Mouse (Mus musculus): ENCODE data around the gene Nfat5. TPM values are rescaled to one million over a fixed set of nuclear protein-coding genes. Genes with fewer than 3 reads are reported as not detected.

The Nfat5 gene
- polyA plus RNA-seq, 1 experiment from 2014 or later: 21.7 TPM

DNA sequence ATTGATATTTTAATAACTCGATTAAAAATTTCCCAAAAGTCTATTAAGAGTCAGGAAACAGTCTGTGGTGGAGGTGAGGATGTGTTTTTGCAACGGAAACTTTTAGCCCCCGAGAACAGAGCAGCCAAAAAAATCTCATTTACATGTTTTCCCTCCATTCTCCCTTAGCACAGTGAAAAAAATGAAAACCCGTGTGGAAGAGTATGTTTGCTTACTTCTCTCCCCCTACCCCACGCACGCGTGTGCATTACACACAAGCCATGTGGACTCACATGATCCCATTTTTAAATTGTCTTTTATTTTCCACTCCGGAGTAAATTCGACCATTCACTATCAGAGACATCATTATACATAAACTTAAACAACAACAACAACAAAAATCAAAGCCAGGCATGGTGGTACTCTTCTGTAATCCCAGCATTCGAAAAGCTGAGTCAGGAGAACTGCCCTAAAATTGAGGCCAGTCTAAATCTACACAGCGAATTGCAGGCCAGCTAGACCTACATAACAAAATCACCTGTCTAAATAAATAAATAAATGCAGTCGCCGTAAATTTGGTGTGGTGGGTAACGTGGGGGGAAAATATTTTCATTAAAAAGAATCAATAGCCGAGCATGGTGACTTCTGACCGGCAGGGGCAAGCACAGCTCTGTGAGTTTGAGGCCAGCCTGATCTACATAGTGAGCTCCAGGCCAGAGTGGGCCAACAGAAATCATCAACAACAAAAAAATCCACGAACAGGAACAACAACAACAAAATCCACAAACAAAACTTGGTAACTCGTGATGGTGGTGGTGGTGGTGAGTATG lies 947 bp upstream of the Nfat5 start:
- Histone ChIP-seq H3K4me1 (replicated peaks) (peaks cover 19% of the 10 kb centered on the region), H3K9me3 (no peaks in the 10 kb centered on the region), H3K4me2 (peak overlapping the region; percentile 76), H3K27ac (peak overlapping the region; percentile 98), H3K27me3 (no peaks in the 10 kb centered on the region), H3K36me3 (no peaks in the 10 kb centered on the region), H3K9ac (replicated peaks) (peak overlapping the region; percentile 62), H3K4me3 (replicated peaks) (peak overlapping the region; percentile 94)
- WGBS: 53% methylated on average over 18 of the region's 18 CpGs
- peak; percentile 43; the same call in 1 of the 2 replicates for ATAC-seq (ENCODE audit: insufficient number of reproducible peaks, insufficient read depth, low FRiP score, low TSS enrichment, low read depth)

DNA sequence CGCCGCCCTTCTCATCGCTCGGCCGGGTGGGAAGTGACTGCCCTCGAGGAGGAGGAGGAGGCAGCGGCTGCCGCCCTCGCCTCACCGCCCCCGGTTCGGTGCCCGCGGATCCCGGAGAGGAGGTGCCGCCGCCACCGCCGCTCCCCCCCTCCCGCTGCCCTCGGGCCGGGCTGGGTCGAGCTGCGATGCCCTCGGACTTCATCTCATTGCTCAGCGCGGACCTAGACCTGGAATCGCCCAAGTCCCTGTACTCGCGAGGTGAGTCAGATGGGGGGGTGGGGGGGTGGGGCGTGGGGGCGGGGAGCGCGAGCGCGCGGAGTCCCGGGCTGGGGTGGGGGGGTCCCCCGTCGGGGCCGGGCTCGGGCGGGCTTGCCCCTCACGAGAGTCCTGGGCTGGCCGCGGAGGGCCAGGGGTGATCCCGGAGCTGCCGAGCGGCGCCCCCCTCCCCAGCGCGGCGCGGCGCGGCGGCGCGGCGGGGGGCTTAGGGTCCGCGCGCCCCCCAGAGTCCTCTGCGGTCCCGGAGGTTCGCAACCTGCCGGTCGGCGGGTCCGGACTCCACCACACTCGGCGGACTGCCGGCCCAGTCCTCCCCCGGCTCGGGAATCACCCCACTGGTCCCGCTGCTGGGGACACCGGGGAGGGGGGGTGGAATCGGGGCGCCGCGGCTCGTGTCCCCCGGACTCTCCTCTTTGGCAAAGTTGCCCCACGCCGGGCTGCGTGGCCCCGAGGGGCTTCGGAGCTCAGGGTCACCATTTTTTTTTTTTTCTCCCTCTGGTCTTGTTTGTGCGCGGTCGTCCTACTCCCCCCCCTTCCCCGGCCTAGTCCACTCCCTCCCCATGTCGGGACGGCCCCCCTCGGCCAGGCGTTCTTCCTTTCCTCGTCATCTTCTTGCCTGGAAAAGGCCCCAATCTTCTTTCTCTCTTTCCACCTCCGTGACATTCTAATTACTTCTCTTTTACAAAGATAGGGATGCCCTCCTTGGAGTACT lies 665 bp downstream of the Nfat5 start:
- WGBS: under 1% methylated on average over 71 of the region's 98 CpGs
- peak; percentile 57 for ATAC-seq (ENCODE audit: insufficient number of reproducible peaks, insufficient read depth, low FRiP score, low TSS enrichment, low read depth)

DNA sequence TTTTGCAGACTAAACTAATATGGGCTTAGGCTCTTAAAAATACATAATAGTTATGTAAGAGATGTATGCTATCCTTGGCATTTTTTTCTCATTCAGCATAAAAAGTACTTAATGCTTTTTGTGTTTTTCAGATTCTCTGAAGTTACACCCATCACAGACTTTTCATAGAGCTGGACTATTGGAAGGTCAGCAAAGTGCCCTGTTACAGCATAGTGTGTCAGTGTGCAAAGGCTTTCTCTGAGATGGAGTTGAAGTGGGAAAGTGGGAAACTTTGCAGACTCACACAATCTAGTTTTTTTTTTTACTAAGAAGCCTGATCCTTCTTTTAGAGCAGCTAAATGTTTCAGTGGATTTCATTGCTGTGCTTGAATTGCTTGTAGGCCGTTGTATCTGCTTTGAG lies 2.2 kb downstream of the Nfat5 start:
- H3K4me3 ChIP-seq (replicated peaks): no peak overlapping the region; the same call in 1 of the 2 replicates

More for the DNA sequence above, 665 bp downstream of the Nfat5 start:
- H3K4me3 ChIP-seq (replicated peaks): peak overlapping the region; percentile 94
- H3K4me1 ChIP-seq (replicated peaks): peaks cover 19% of the 10 kb centered on the region
- H3K9ac ChIP-seq (replicated peaks): peak overlapping the region; percentile 95
- peaks cover under 1% of the 10 kb centered on the region; the same call in 1 of the 2 replicates for H3K36me3 ChIP-seq
- H3K27me3 ChIP-seq: no peaks in the 10 kb centered on the region
- H3K4me2 ChIP-seq: peak overlapping the region; percentile 76
- no peaks in the 10 kb centered on the region for H3K9me3 ChIP-seq
- H3K27ac ChIP-seq: peak overlapping the region; percentile 98

DNA sequence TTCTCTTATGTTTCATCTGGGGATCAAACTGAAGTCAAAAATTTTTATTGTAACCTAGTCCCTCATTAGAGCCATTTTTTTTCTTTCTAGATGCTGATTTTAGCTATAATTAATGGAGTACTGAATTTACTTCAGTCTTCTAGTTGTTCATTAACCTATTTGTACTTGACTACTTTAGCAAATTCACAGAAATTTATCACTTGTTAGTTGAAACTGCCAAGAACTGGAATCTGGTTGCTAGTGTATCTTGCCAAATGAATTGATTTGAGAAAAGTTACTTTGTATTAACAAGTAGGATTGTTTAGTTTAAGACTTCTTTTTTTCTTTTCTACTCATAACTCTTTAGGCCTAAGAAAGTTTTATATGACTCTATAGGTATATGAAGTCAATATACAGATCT lies 18.6 kb downstream of the Nfat5 start:
- no peaks in the 10 kb centered on the region for H3K4me1 ChIP-seq (replicated peaks)
- no peak for ATAC-seq (ENCODE audit: insufficient number of reproducible peaks, insufficient read depth, low FRiP score, low TSS enrichment, low read depth)

More for the DNA sequence above, 2.2 kb downstream of the Nfat5 start:
- Histone ChIP-seq H3K27me3 (no peaks in the 10 kb centered on the region), H3K9ac (replicated peaks) (no peak overlapping the region), H3K4me1 (replicated peaks) (peaks cover 19% of the 10 kb centered on the region), H3K36me3 (peaks cover 12% of the 10 kb centered on the region; the same call in 1 of the 2 replicates), H3K4me2 (peak overlapping the region; percentile 76), H3K27ac (no peak overlapping the region), H3K9me3 (no peaks in the 10 kb centered on the region)
- no peak for ATAC-seq (ENCODE audit: insufficient number of reproducible peaks, insufficient read depth, low FRiP score, low TSS enrichment, low read depth)
- WGBS: 83% methylated on average over 1 of the region's 1 CpGs

DNA sequence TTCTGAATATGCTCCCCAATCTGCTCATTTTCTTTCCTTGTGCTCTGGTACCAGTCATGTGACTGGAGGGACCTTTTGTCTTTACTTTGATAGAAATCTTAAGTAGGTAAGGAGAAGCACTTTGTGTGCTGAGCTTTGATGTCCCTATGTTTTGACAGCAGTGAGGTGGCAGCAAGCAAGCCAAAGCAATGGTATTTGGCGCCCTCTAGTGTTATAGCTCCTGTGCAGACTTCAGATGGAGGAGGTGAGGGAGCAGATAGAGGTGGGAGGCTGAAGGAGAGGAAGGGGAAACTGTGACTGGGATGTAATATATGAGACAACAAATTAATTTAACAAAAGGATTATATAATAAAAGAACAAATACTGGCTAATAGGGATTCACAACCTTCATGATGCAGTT lies 30.9 kb downstream of the Nfat5 start:
- Histone ChIP-seq H3K9ac (replicated peaks) (no peak overlapping the region), H3K4me3 (replicated peaks) (no peak overlapping the region), H3K36me3 (0 out of 2 replicates have a peak, but pooled peaks cover 2% of the 10 kb centered on the region), H3K9me3 (no peaks in the 10 kb centered on the region), H3K27ac (no peak overlapping the region), H3K27me3 (no peaks in the 10 kb centered on the region), H3K4me2 (no peak overlapping the region), H3K4me1 (replicated peaks) (no peaks in the 10 kb centered on the region)
- 0% methylated on average over 1 of the region's 1 CpGs for WGBS
- no peak for ATAC-seq (ENCODE audit: insufficient number of reproducible peaks, insufficient read depth, low FRiP score, low TSS enrichment, low read depth)

More for the DNA sequence above, 18.6 kb downstream of the Nfat5 start:
- Histone ChIP-seq H3K9me3 (no peaks in the 10 kb centered on the region), H3K36me3 (no peaks in the 10 kb centered on the region; the same call in 1 of the 2 replicates), H3K27me3 (no peaks in the 10 kb centered on the region), H3K9ac (replicated peaks) (no peak overlapping the region), H3K27ac (no peak overlapping the region), H3K4me3 (replicated peaks) (no peak overlapping the region), H3K4me2 (no peak overlapping the region)

DNA sequence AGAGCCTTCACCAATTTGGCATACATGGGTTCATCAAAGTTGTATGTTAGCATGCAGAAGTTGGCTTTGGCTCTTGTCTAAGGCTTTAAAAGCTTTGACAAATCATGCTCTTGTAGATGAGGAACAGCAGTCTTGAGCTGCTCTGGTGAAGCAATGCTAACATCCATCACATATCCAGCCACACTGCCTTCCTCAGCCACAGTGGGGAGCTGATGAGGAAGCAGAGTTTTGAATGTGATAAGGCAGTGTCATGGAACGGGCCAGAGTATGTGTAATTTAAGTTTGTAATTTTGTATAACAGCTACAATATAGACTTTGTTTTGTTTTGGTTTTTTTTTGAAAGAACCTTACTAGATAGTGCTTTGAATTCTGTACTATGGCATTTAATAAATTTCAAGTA lies 36.3 kb downstream of the Nfat5 start:
- no peaks in the 10 kb centered on the region for H3K4me1 ChIP-seq (replicated peaks)
- ATAC-seq (ENCODE audit: insufficient number of reproducible peaks, insufficient read depth, low FRiP score, low TSS enrichment, low read depth): no peak
- H3K27ac ChIP-seq: no peak overlapping the region

DNA sequence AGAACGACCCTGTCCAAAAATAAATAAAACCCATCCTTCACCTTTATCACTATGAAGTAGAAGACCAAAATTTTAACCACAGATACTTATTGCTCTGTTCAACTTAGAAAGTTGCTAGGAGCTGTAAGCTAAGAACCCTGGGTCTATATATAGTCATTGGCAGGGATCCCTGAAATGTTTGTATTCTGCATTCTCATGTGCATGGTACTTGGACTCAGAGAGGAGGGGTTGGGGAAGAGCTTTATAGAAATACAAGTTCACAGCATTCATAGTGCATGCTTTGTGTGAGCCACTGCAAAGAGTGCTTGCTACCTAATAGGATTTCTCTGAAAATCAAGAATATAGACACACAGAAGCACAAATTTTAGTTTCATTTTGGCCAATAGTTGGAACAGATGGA lies 43.2 kb downstream of the Nfat5 start:
- Histone ChIP-seq H3K27me3 (no peaks in the 10 kb centered on the region), H3K9ac (replicated peaks) (no peak overlapping the region), H3K4me2 (no peak overlapping the region), H3K36me3 (peaks cover 14% of the 10 kb centered on the region), H3K4me3 (replicated peaks) (no peak overlapping the region), H3K27ac (no peak overlapping the region), H3K4me1 (replicated peaks) (no peaks in the 10 kb centered on the region), H3K9me3 (no peaks in the 10 kb centered on the region)
- 92% methylated on average over 1 of the region's 1 CpGs for WGBS
- ATAC-seq (ENCODE audit: insufficient number of reproducible peaks, insufficient read depth, low FRiP score, low TSS enrichment, low read depth): no peak

More for the DNA sequence above, 36.3 kb downstream of the Nfat5 start:
- Histone ChIP-seq H3K36me3 (no peaks in the 10 kb centered on the region), H3K4me3 (replicated peaks) (no peak overlapping the region), H3K27me3 (no peaks in the 10 kb centered on the region), H3K9ac (replicated peaks) (no peak overlapping the region), H3K9me3 (no peaks in the 10 kb centered on the region), H3K4me2 (no peak overlapping the region)
- 88% methylated on average over 1 of the region's 1 CpGs for WGBS

DNA sequence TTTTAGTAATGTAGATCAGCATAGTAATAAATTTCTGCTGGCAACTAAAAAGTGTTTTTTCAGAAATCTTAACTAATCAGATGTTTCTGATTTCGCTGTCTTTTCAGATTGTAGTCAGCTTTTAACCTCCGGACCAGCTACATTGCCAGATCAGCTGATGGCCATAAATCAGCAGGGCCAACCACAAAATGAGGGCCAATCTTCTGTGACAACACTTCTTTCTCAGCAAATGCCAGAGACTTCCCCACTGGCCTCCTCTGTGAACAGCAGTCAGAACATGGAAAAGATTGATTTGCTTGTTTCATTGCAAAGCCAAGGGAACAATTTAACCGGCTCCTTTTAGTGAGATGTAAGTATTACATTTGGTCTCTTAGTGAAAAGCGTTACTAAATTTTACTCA lies 77.0 kb downstream of the Nfat5 start:
- no peaks in the 10 kb centered on the region for H3K9me3 ChIP-seq
- no peaks in the 10 kb centered on the region for H3K27me3 ChIP-seq
- no peak overlapping the region for H3K9ac ChIP-seq (replicated peaks)
- H3K4me1 ChIP-seq (replicated peaks): no peaks in the 10 kb centered on the region
- no peak overlapping the region for H3K4me3 ChIP-seq (replicated peaks)
- no peak overlapping the region for H3K4me2 ChIP-seq
- H3K27ac ChIP-seq: no peak overlapping the region
- WGBS: 81% methylated on average over 4 of the region's 4 CpGs
- ATAC-seq (ENCODE audit: insufficient number of reproducible peaks, insufficient read depth, low FRiP score, low TSS enrichment, low read depth): no peak
- H3K36me3 ChIP-seq: peaks cover 78% of the 10 kb centered on the region

DNA sequence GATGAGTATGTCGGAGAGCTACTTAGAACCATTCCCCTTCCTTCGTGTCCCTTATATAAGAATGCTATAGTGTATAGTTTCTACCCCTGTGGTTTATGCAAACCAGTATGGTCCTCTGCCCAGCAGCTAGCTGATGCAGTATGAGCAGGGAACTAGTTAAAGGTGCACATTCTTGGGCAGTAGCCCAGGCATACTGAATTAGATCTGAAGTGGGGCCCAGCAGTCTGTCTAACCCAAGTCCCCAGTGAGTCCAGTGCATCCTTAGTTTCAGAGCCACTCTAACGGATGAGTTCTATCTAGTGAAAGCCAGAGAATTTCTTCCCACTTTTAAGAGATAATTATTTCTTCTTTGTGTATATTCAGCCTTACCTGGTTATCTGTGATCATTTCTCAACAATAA lies 84.1 kb downstream of the Nfat5 start:
- Histone ChIP-seq H3K9ac (replicated peaks) (no peak overlapping the region), H3K27me3 (no peaks in the 10 kb centered on the region), H3K9me3 (no peaks in the 10 kb centered on the region), H3K4me3 (replicated peaks) (no peak overlapping the region), H3K36me3 (peaks cover 51% of the 10 kb centered on the region), H3K4me1 (replicated peaks) (no peaks in the 10 kb centered on the region), H3K4me2 (no peak overlapping the region), H3K27ac (no peak overlapping the region)
- ATAC-seq (ENCODE audit: insufficient number of reproducible peaks, insufficient read depth, low FRiP score, low TSS enrichment, low read depth): no peak
- 95% methylated on average over 3 of the region's 3 CpGs for WGBS

DNA sequence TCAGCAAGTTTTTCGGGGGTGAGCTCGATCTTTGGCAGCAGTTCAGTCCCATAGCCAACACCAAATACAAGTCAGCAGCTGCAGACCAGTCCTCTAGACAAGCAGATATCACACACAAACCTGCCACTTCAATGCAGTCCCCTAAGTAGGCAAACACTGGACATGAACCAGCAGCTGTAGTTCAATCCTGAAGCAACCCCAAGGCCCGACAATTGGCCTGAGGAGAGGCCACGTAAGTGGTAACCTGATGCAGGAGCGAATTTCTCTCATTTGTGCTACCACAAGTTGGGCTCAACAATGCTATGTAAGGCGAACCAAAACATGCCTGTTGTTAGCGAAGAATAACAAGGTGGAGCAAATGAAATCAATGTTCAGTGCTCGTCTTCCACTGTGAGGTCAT lies 87.5 kb downstream of the Nfat5 start:
- no peaks in the 10 kb centered on the region for H3K4me1 ChIP-seq (replicated peaks)
- no peak overlapping the region for H3K4me3 ChIP-seq (replicated peaks)
- 0 out of 2 replicates have a peak, but pooled peaks cover 4% of the 10 kb centered on the region for H3K27me3 ChIP-seq
- H3K9ac ChIP-seq (replicated peaks): no peak overlapping the region
- H3K4me2 ChIP-seq: no peak overlapping the region
- WGBS: 95% methylated on average over 8 of the region's 8 CpGs
- peaks cover 35% of the 10 kb centered on the region for H3K36me3 ChIP-seq
- H3K27ac ChIP-seq: no peak overlapping the region
- ATAC-seq (ENCODE audit: insufficient number of reproducible peaks, insufficient read depth, low FRiP score, low TSS enrichment, low read depth): no peak
- H3K9me3 ChIP-seq: no peaks in the 10 kb centered on the region

DNA sequence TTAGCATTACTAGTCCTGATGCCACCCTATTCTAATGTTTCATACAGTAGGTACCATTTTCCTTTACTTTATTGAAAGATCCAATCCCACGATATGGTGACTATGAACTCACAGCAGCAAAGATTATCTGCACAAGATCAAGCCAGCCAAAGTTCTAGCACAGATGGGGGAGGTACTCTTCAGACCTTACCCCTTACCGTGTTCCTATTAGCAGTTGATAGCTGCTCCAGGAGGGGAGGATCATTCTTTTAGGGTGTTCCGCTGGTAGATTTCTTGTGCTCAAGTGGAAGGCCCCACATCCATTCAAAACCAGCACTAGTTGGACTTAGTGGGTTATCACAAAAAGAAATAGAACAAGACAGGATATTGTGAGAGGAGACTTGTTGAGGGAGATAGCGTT lies 88.4 kb downstream of the Nfat5 start:
- Histone ChIP-seq H3K4me3 (replicated peaks) (no peak overlapping the region), H3K4me1 (replicated peaks) (no peaks in the 10 kb centered on the region), H3K9ac (replicated peaks) (no peak overlapping the region), H3K27ac (no peak overlapping the region), H3K27me3 (0 out of 2 replicates have a peak, but pooled peaks cover 4% of the 10 kb centered on the region), H3K36me3 (peaks cover 30% of the 10 kb centered on the region), H3K9me3 (no peaks in the 10 kb centered on the region), H3K4me2 (no peak overlapping the region)
- 93% methylated on average over 4 of the region's 4 CpGs for WGBS
- ATAC-seq (ENCODE audit: insufficient number of reproducible peaks, insufficient read depth, low FRiP score, low TSS enrichment, low read depth): no peak

Measured in limb, embryonic 12.5 days (tissue).